Mouse (Mus musculus): ENCODE measurements around the gene Vopp1.

- no peak for TF ChIP-seq CTCF (IDR thresholded peaks at IDR 0.05; ENCODE audit: low read depth)
- no peak for TF ChIP-seq EP300 (IDR thresholded peaks at IDR 0.05; ENCODE audit: low read depth)
These were observed 118.2 kb downstream of the Vopp1 start for GRCm38 (mm10) chr6:57706721-57707120.
